Mouse (Mus musculus) liver (tissue): ENCODE results near the gene Lamc3.
"Not testable (repeated sequence)": the region's sequence is repeated elsewhere in the genome, so short reads cannot be mapped to it uniquely, and the experiment has no call there.

Experiments
- DNase-seq: peaks from one replicate; pipeline ENCODE4 v3.0.0-alpha.2; 2020; ENCODE audit warnings: mixed read lengths

Gene Lamc3

GRCm38 (mm10) chr2:31878610-31879009, 8.5 kb upstream of the Lamc3 start:
- DNase-seq = no peak

- no peak for DNase-seq
These were observed 6.2 kb upstream of the Lamc3 start for GRCm38 (mm10) chr2:31880868-31881267.

- DNase-seq = no peak
These were observed 4.0 kb upstream of the Lamc3 start for GRCm38 (mm10) chr2:31883061-31883460.

GRCm38 (mm10) chr2:31884806-31885205, 2.3 kb upstream of the Lamc3 start:
- DNase-seq = peak; percentile 42

- no peak for DNase-seq
These were observed 1.8 kb downstream of the Lamc3 start for GRCm38 (mm10) chr2:31888871-31889270.

GRCm38 (mm10) chr2:31891219-31891618, 4.1 kb downstream of the Lamc3 start:
- no peak for DNase-seq

GRCm38 (mm10) chr2:31893110-31893669, 6.1 kb downstream of the Lamc3 start:
- no peak for DNase-seq

GRCm38 (mm10) chr2:31894221-31894870, 7.3 kb downstream of the Lamc3 start:
- no peak for DNase-seq

GRCm38 (mm10) chr2:31900932-31901331, 13.8 kb downstream of the Lamc3 start:
- DNase-seq = no peak

GRCm38 (mm10) chr2:31901659-31902362, 14.7 kb downstream of the Lamc3 start:
- DNase-seq = no peak

- DNase-seq = no peak
These were observed 17.0 kb downstream of the Lamc3 start for GRCm38 (mm10) chr2:31904089-31904488.

- DNase-seq = no peak
These were observed 17.5 kb downstream of the Lamc3 start for GRCm38 (mm10) chr2:31904622-31905021.

- DNase-seq = peak; percentile 24
These were observed 18.6 kb downstream of the Lamc3 start for GRCm38 (mm10) chr2:31905682-31906081.

- DNase-seq = no peak
These were observed 19.3 kb downstream of the Lamc3 start for GRCm38 (mm10) chr2:31906407-31906806.

GRCm38 (mm10) chr2:31912575-31912974, 25.5 kb downstream of the Lamc3 start:
- DNase-seq = no peak

- not testable (repeated sequence) for DNase-seq
These were observed 27.1 kb downstream of the Lamc3 start for GRCm38 (mm10) chr2:31914213-31914612.

GRCm38 (mm10) chr2:31915112-31915511, 28.0 kb downstream of the Lamc3 start:
- peak; percentile 76 for DNase-seq

- peak; percentile 33 for DNase-seq
These were observed 30.5 kb downstream of the Lamc3 start for GRCm38 (mm10) chr2:31917636-31918035.

GRCm38 (mm10) chr2:31923645-31924044, 36.6 kb downstream of the Lamc3 start:
- DNase-seq = no peak

- DNase-seq = no peak
These were observed 37.7 kb downstream of the Lamc3 start for GRCm38 (mm10) chr2:31924811-31925210.

GRCm38 (mm10) chr2:31925936-31926335, 38.8 kb downstream of the Lamc3 start:
- DNase-seq = no peak

- no peak for DNase-seq
These were observed 42.6 kb downstream of the Lamc3 start for GRCm38 (mm10) chr2:31929664-31930063.

GRCm38 (mm10) chr2:31934551-31934950, 47.5 kb downstream of the Lamc3 start:
- DNase-seq = no peak

- no peak for DNase-seq
These were observed 48.0 kb downstream of the Lamc3 start for GRCm38 (mm10) chr2:31935054-31935453.
